Mouse (Mus musculus): ENCODE results near the gene Mical2.

- TF ChIP-seq CTCF (IDR thresholded peaks at IDR 0.05; ENCODE audit: insufficient read depth, low read length), result no peak
- no peak for TF ChIP-seq POLR2A (IDR thresholded peaks at IDR 0.05; ENCODE audit: borderline replicate concordance, extremely low read depth, low read depth, low read length)
Measured at GRCm38 (mm10) chr7:112298032-112298431, 72.4 kb downstream of the Mical2 start.

Data from lung, adult 2 months (tissue).